Mouse (Mus musculus): ENCODE results near the gene Sap25.

- TF ChIP-seq CTCF (IDR thresholded peaks at IDR 0.05; ENCODE audit: control insufficient read depth, insufficient read depth, insufficient replicate concordance, low read depth, low read length) (no peak), POLR2A (IDR thresholded peaks at IDR 0.05; ENCODE audit: control insufficient read depth, low read depth, low read length) (no peak)
Observed at GRCm38 (mm10) chr5:137597625-137598024, 43.5 kb upstream of the Sap25 start.

All from testis, adult 2 months (tissue).